Mouse (Mus musculus): ENCODE data around the gene Arhgap45. TPM values are rescaled to one million over a fixed set of nuclear protein-coding genes. Genes with fewer than 3 reads are reported as not detected.

Gene Arhgap45
- polyA plus RNA-seq, 2 experiments = 7.9 to 20.9 TPM

GRCm38 (mm10) chr10:80074813-80075601 is 58.6 kb downstream of the Arhgap45 start:
- H3K4me3 ChIP-seq (ENCODE audit: insufficient read depth in 1 of 2, low read depth in 2 of 2, low read length in 2 of 2) = peak overlapping the region in 1 of 2 experiments; percentile 10; a peak in 2 of 4 replicates
- DNase-seq (ENCODE audit: low read depth in 3 of 3, low spot score in 3 of 3) = peak in 2 of 3 experiments; percentile 45 to 60
- H3K4me2 ChIP-seq (ENCODE audit: low read depth) = peak overlapping the region; percentile 43
- 18% methylated on average over 28 of the region's 28 CpGs for WGBS (ENCODE audit: insufficient replicate concordance)
- TF ChIP-seq EP300 (IDR thresholded peaks at IDR 0.05; ENCODE audit: low read depth) (no peak), CTCF (IDR thresholded peaks at IDR 0.05; ENCODE audit: low read depth) (peak; percentile 61)
- H3K9ac ChIP-seq (replicated peaks) = peak overlapping the region; percentile 31; the same call in 1 of the 2 replicates
- H3K27ac ChIP-seq = no peak overlapping the region; the same call in 1 of the 2 replicates
- no peaks in the 10 kb centered on the region for H3K27me3 ChIP-seq (ENCODE audit: control insufficient read depth, insufficient read depth, low read length)
- H3K36me3 ChIP-seq (replicated peaks; ENCODE audit: control insufficient read depth, insufficient read depth, low read depth) = peaks cover 12% of the 10 kb centered on the region
- no peaks in the 10 kb centered on the region for H3K9me3 ChIP-seq (ENCODE audit: control insufficient read depth, low read length)
- peaks cover 16 to 24% of the 10 kb centered on the region in 2 experiments for H3K4me1 ChIP-seq (replicated peaks; ENCODE audit: control insufficient read depth in 2 of 2, insufficient read depth in 2 of 2, low read length in 1 of 2)
- no peak for ATAC-seq (ENCODE audit: insufficient read depth)

DNA sequence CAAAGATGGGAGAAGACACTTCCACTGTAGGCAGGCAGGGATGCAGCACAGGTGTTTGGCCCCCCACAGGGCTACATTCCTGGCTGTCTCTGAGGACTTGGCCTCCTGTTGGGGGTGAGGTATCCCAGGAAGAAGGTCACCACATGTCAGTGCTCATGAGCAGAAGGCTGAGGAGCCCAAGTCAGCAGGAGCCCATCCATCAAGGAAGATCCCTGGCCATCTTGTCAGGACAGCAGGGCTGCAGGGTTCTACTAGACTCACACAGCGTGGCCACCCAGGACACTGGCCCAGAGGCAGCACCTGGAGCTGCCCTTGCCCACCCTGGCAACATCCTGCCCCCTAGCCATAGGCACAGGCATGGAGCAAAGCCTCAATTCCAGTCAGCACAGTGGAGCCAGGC is 59.5 kb downstream of the Arhgap45 start:
- TF ChIP-seq EP300 (IDR thresholded peaks at IDR 0.05; ENCODE audit: low read depth) (no peak), CTCF (IDR thresholded peaks at IDR 0.05; ENCODE audit: low read depth) (0 out of 2 replicates have a peak, but pooled peaks have one; percentile 16)
- ATAC-seq (ENCODE audit: insufficient read depth) (no peak), DNase-seq (ENCODE audit: low read depth in 3 of 3, low spot score in 3 of 3) (no peak)
- no peak overlapping the region for H3K4me2 ChIP-seq (ENCODE audit: low read depth)
- H3K36me3 ChIP-seq (replicated peaks; ENCODE audit: control insufficient read depth, insufficient read depth, low read depth) = peaks cover 13% of the 10 kb centered on the region
- WGBS (ENCODE audit: insufficient replicate concordance) = 79% methylated on average over 1 of the region's 1 CpGs
- no peaks in the 10 kb centered on the region for H3K9me3 ChIP-seq (ENCODE audit: control insufficient read depth, low read length)
- H3K27me3 ChIP-seq (ENCODE audit: control insufficient read depth, insufficient read depth, low read length) = no peaks in the 10 kb centered on the region
- no peak overlapping the region for H3K9ac ChIP-seq (replicated peaks)
- no peak overlapping the region for H3K27ac ChIP-seq
- H3K4me3 ChIP-seq (ENCODE audit: insufficient read depth in 1 of 2, low read depth in 2 of 2, low read length in 2 of 2) = no peak overlapping the region
- H3K4me1 ChIP-seq (replicated peaks; ENCODE audit: control insufficient read depth in 2 of 2, insufficient read depth in 2 of 2, low read length in 1 of 2) = peaks cover 23 to 26% of the 10 kb centered on the region in 2 experiments

DNA sequence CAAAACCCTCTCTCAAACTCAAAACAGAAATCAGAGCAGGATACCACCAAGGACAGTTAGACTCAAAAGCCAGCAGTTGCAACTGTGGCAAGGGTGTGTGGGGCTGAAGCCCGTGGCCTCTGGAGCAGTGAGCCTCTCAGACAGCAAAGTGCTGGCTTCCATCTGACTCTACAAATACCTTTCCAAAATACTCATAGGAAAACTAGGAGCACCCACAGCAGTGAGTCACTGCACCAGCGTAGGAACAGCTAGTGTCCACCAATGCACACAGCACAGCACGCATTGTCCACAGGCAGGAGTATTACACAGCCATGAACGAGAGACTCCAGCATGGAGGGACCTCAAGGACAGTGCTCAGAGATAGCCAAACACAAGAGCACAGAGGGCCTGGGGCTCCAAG is 59.9 kb downstream of the Arhgap45 start:
- Histone ChIP-seq H3K9me3 (ENCODE audit: control insufficient read depth, low read length) (no peaks in the 10 kb centered on the region), H3K27me3 (ENCODE audit: control insufficient read depth, insufficient read depth, low read length) (no peaks in the 10 kb centered on the region), H3K36me3 (replicated peaks; ENCODE audit: control insufficient read depth, insufficient read depth, low read depth) (peaks cover 13% of the 10 kb centered on the region), H3K4me1 (replicated peaks; ENCODE audit: control insufficient read depth in 2 of 2, insufficient read depth in 2 of 2, low read length in 1 of 2) (peaks cover 23 to 27% of the 10 kb centered on the region in 2 experiments), H3K4me2 (ENCODE audit: low read depth) (no peak overlapping the region), H3K4me3 (ENCODE audit: insufficient read depth in 1 of 2, low read depth in 2 of 2, low read length in 2 of 2) (no peak overlapping the region), H3K27ac (no peak overlapping the region), H3K9ac (replicated peaks) (no peak overlapping the region)
- no peak for TF ChIP-seq CTCF (IDR thresholded peaks at IDR 0.05; ENCODE audit: low read depth)
- TF ChIP-seq EP300 (IDR thresholded peaks at IDR 0.05; ENCODE audit: low read depth) = no peak
- no peak for ATAC-seq (ENCODE audit: insufficient read depth)
- no peak for DNase-seq (ENCODE audit: low read depth in 3 of 3, low spot score in 3 of 3)
- 80% methylated on average over 4 of the region's 4 CpGs for WGBS (ENCODE audit: insufficient replicate concordance)

GRCm38 (mm10) chr10:80077312-80077711 is 60.9 kb downstream of the Arhgap45 start:
- Histone ChIP-seq H3K36me3 (replicated peaks; ENCODE audit: control insufficient read depth, insufficient read depth, low read depth) (peaks cover 18% of the 10 kb centered on the region), H3K4me3 (ENCODE audit: insufficient read depth in 1 of 2, low read depth in 2 of 2, low read length in 2 of 2) (no peak overlapping the region), H3K27me3 (ENCODE audit: control insufficient read depth, insufficient read depth, low read length) (no peaks in the 10 kb centered on the region), H3K4me1 (replicated peaks; ENCODE audit: control insufficient read depth in 2 of 2, insufficient read depth in 2 of 2, low read length in 1 of 2) (peaks cover 19 to 25% of the 10 kb centered on the region in 2 experiments), H3K27ac (no peak overlapping the region), H3K4me2 (ENCODE audit: low read depth) (no peak overlapping the region), H3K9me3 (ENCODE audit: control insufficient read depth, low read length) (no peaks in the 10 kb centered on the region), H3K9ac (replicated peaks) (no peak overlapping the region)
- WGBS (ENCODE audit: insufficient replicate concordance) = 74% methylated on average over 5 of the region's 5 CpGs
- ATAC-seq (ENCODE audit: insufficient read depth) = no peak
- TF ChIP-seq EP300 (IDR thresholded peaks at IDR 0.05; ENCODE audit: low read depth) (no peak), CTCF (IDR thresholded peaks at IDR 0.05; ENCODE audit: low read depth) (no peak)
- no peak for DNase-seq (ENCODE audit: low read depth in 3 of 3, low spot score in 3 of 3)

DNA sequence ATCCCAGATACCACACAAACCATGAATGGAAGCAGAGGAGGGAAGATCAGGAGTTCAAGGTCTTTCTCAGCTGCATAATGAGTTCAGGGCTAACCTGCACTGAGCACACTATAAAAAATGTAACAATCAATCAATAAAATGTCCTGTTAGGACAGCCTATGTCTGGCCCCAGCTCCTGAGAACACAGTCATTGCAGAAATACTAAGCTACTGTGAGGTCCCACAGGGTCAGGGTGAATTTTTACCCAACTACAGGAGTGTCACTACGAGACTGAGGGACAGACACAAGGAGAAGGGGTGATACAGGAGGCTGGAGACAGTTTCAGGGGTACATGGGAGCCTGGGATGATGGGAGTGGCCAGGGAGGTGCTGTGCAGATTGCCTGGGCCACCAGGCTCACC is 61.9 kb downstream of the Arhgap45 start:
- TF ChIP-seq EP300 (IDR thresholded peaks at IDR 0.05; ENCODE audit: low read depth) (no peak), CTCF (IDR thresholded peaks at IDR 0.05; ENCODE audit: low read depth) (no peak)
- H3K27me3 ChIP-seq (ENCODE audit: control insufficient read depth, insufficient read depth, low read length) = no peaks in the 10 kb centered on the region
- no peak for ATAC-seq (ENCODE audit: insufficient read depth)
- 84% methylated on average over 1 of the region's 1 CpGs for WGBS (ENCODE audit: insufficient replicate concordance)
- H3K4me1 ChIP-seq (replicated peaks; ENCODE audit: control insufficient read depth in 2 of 2, insufficient read depth in 2 of 2, low read length in 1 of 2) = peaks cover 18 to 25% of the 10 kb centered on the region in 2 experiments
- no peak overlapping the region for H3K4me2 ChIP-seq (ENCODE audit: low read depth)
- no peak overlapping the region for H3K9ac ChIP-seq (replicated peaks)
- no peak overlapping the region for H3K4me3 ChIP-seq (ENCODE audit: insufficient read depth in 1 of 2, low read depth in 2 of 2, low read length in 2 of 2)
- no peaks in the 10 kb centered on the region for H3K9me3 ChIP-seq (ENCODE audit: control insufficient read depth, low read length)
- peaks cover 20% of the 10 kb centered on the region for H3K36me3 ChIP-seq (replicated peaks; ENCODE audit: control insufficient read depth, insufficient read depth, low read depth)
- no peak for DNase-seq (ENCODE audit: low read depth in 3 of 3, low spot score in 3 of 3)
- H3K27ac ChIP-seq = peak overlapping the region; percentile 14

All from liver, embryonic 14.5 days (tissue).